Mouse (Mus musculus) lung, postnatal 4 days (tissue): ENCODE measurements around the gene Apoa2.

ENCODE experiments used
- DNase-seq, 2 experiments: peaks; one replicate each; pipeline ENCODE4 v3.0.0; 2021

The Apoa2 gene

DNA sequence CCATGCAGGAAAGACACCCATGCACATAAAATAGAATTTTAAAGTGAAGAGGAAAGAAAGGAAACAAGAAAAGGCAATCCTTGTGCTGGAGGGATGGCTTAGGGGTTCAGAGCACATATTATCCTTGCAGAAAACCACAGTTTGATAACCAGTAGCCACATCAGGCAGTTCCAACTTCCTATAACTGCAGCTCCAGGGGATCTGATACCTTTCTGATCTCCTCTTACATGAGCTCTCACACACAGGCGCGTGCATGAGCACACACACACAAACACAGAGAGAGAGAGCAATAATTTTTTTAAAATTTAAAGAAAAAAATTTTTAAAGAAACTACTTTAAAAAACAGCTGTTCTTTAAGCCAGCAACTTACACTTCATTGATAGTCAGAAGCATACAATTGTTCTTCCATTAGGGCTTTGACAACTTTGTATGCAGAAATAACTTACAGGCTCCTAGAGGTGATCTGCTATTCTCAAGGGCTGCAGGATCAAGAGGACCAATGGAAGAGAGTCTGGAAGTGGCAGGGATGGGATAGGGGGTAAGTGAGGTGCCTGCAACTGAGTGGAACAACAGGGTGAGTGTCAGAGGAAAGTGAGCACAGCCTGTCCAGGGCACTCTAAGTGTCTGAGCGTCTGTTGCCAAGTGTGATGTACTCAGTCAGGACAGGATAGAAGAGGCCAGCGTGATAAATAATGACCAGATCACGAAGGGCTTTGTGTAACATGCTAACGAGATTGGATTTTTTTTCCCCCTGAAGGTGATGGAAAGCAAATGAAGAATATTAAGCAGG is 19.0 kb upstream of the Apoa2 start:
- DNase-seq = no peak

GRCm38 (mm10) chr1:171209409-171209808 is 15.4 kb upstream of the Apoa2 start:
- no peak for DNase-seq

DNA sequence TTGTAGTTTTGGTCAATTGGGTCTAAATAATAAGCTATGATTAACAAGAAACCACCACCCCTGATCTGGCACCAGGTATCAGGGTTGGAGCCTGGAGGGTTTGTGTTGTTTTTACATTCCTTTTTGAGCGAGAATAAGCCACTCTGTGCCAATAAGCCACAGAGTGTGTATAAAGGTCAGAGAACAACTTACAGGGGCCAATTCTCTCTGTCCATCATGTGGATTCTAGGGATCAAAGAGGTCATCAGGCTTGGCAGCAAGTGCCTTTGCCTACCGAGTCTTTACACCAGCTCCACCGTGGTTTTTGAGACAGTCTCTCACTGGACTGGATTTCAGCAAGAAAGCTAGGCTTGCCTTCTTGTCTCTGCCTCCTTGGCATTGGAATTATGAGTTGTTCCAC is 12.0 kb upstream of the Apoa2 start:
- DNase-seq = no peak

DNA sequence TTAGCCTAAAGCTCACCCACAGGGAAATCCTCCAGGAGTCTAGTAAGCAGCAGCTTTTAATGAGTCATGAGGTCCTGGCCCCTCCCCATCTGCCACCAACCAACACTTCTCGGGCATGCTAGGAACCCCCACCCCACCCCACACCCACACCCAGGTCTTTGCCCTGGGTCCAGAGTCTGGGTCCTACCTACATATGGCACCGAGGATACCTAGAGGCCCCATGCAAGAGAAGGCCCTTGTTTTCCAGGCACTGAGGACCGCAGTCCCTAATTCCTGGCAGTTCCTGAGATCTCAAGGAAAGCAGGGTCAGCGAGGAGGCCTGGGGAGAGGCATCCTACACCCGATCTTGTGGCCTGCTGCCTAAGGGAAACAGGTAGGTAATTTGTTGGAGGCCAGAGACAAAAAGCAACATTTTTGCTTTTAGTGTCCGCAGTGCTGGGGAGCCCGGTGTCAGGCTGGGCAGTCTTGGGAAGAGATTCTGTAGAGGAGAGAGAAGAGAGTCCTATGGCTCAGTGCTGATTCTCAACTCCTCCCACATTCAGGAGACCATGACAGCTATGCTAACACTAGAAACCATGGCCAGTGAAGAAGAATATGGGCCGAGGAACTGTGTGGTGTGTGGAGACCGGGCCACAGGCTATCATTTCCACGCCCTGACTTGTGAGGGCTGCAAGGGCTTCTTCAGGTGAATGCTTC is 10.9 kb upstream of the Apoa2 start, which contains the start of gene Nr1i3:
Gene Nr1i3, plus strand, starts transcription at position 170 of the 696 bp plus-strand sequence.
- DNase-seq = no peak

DNA sequence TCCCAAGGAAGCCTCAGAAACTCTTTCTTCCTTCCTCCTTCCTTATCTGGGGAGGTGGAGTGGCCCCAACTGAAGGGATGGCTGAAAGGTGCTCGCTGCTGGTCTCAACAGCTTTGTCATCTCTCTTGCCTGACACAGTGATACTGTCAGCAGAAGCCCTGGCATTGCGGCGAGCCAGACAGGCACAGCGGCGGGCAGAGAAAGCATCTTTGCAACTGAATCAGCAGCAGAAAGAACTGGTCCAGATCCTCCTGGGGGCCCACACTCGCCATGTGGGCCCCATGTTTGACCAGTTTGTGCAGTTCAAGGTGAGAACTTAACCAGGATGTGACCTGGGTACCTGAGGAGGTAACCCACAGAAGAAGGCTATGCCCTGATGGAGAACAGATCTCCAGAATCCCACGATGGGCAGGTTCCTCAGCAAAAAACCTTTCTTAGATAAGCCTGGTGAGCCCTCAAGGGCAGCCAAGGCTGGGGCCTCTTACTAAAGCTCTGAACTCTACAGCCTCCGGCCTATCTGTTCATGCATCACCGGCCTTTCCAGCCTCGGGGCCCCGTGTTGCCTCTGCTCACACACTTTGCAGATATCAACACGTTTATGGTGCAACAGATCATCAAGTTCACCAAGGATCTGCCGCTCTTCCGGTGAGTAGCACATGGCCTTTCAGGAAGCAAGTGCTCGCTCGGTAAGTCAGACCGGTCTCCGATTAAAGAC is 8.5 kb upstream of the Apoa2 start:
- no peak for DNase-seq

- peak; percentile 81 to 87 for DNase-seq
These were observed 4.0 kb upstream of the Apoa2 start for GRCm38 (mm10) chr1:171220871-171221270.

- peak; percentile 21 to 40 for DNase-seq
These were observed 3.3 kb upstream of the Apoa2 start for GRCm38 (mm10) chr1:171221281-171222193.

GRCm38 (mm10) chr1:171222238-171223155 is 2.4 kb upstream of the Apoa2 start, which contains the start of gene Tomm40l:
Gene Tomm40l (minus strand): TSS chr1:171222514.
- peak; percentile 94 to 98 for DNase-seq

- no peak for DNase-seq
These were observed 1.7 kb upstream of the Apoa2 start for GRCm38 (mm10) chr1:171223168-171223567.

DNA sequence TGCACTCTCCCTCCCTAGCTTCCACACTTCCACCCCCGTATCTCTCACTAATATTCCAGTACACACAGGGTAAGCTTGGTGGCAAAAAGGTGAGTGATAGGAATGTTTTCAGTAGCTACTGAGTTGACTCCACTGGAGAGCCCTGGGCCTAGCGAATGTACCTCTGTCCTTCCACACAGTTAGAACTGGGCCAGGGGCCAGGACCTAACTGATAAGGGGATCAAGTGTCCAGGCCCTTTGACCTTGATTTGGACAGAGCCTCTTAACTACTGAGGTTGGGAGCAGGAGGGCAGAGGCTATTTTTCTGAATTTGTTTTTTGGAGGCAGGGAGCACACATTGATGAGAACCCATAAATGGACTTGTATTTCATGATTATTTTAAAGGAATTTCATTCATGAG is 1.1 kb upstream of the Apoa2 start:
- DNase-seq = peak in 1 of 2 experiments; percentile 26

DNA sequence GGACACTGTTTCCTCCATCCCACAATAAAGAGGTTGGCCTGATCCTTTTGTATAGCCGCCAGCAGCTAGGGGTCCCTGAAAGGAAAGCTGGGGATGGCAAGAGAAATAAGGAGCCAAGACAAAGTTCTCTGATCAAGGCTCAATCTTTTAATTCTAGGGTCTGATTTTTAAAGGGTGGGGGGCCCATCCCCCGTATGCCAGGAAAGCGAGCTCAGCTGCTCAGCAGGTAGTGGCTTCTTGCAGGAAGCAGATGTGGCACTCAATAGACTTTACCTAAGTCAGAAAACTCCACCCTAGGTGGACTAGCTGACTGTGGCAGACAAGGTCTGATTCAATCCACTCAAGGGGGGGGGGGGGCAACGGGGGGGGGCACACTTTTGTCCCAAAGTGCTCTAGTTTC is 1.9 kb downstream of the Apoa2 start:
- DNase-seq = no peak

DNA sequence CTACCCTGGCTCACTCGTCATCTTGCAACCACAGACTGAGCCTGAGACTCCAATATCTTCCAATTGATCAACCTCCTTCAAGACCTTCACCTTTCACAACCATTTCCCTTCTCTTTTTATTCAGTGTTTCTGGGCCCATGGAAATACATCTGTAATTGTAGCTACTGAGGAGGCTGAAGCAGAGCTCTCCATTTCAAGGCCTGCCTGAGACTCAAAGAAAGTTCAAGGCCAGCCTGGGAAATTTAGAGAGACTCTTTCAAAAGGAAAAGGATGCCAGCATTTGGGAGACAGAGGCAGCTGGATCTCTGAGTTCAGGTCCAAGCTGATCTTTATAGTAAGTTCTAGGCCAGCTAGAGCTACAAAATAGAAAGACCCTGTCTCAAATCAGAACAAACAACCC is 3.0 kb downstream of the Apoa2 start:
- no peak for DNase-seq

- no peak for DNase-seq
These were observed 4.9 kb downstream of the Apoa2 start for GRCm38 (mm10) chr1:171229750-171230149.

DNA sequence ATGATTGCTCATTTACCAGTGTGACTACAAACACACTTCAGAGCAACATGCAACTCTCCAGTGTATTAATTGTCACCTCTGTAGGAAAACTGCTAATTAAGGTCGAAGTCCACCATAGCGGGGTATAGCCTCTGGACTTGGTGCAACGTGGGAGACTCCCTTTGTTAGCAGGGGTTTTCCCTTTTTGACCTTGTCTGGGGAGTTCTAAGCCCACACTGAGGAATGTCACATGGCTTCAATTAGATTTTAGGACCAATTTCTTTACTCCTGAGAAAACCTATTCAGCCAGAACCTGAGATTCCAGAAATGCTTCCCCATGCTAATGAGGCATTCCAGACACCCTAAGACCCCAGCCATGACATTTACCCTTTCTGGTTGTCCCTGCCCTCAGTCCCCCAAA is 5.4 kb downstream of the Apoa2 start:
- DNase-seq = no peak

DNA sequence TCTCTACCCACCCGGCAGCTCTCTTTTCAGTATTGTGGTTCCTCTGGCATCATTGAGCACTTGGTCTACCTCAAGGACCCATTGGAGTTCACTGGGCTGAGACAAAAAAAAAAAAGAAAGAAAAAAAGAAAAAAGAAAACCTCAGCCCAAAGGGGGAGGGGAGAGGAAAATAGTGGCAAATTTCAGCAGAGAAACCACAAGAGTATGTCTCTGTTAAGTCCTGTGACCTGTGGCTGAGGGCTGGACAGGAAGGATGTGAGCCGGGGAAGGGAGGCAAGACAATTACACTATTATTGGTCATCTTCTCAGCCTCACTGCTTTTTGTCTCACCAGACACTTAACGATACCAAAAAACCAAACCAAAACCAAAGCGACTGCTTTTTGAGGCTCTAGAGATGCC is 7.0 kb downstream of the Apoa2 start:
- no peak for DNase-seq

DNA sequence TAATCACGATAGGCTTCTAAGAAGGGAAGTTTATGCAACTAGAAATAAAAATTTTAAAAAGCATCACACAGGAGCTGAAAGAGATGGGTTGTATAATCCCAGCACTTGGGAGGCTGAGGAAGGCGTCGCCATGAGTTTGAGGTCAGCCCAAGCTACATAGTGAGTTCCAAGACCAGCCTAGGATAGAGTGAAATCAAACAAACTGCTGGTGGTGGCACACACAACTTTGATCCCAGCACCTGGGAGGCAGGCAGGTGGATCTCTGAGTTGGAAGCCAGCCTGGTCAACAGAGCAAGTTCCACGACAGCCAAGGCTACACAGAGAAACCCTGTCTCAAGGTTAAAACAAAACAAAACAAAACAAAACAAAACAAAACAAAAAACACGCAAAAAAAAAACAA is 7.5 kb downstream of the Apoa2 start:
- DNase-seq = no peak

GRCm38 (mm10) chr1:171232800-171233730 is 8.2 kb downstream of the Apoa2 start:
- DNase-seq = peak in 1 of 2 experiments; percentile 49

DNA sequence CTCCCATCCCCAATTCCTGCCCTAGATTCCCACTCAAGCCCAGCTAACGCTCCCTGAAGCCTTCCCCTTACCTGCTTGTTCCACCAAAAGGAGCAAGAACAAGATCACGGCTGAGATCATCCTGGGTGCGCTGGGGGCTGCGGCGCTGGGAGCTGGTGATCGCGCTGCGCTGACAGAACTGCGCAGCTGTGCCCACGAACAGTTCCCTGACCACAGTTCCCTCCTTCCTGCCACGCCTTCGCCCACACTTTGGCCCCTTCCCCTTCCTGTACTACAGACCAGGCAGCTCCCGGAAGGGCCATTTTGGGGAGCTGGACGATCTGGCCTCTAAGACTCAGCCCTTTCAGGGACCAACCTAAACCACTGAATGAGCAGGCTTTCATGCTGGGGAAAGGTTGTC is 9.3 kb downstream of the Apoa2 start, which contains the start of gene Fcer1g:
Gene Fcer1g, minus strand, starts transcription at position 240 of the 400 bp plus-strand sequence.
- DNase-seq = peak; percentile 62 to 65

- DNase-seq = no peak
These were observed 9.7 kb downstream of the Apoa2 start for GRCm38 (mm10) chr1:171234538-171234937.

- no peak for DNase-seq
These were observed 10.9 kb downstream of the Apoa2 start for GRCm38 (mm10) chr1:171235791-171236190.
